Mouse (Mus musculus): ENCODE measurements around the gene Sergef.

Sergef gene

GRCm38 (mm10) chr7:46404756-46405155 is 234.9 kb downstream of the Sergef start:
- DNase-seq (ENCODE audit: low spot score in 2 of 2), result no peak

DNA sequence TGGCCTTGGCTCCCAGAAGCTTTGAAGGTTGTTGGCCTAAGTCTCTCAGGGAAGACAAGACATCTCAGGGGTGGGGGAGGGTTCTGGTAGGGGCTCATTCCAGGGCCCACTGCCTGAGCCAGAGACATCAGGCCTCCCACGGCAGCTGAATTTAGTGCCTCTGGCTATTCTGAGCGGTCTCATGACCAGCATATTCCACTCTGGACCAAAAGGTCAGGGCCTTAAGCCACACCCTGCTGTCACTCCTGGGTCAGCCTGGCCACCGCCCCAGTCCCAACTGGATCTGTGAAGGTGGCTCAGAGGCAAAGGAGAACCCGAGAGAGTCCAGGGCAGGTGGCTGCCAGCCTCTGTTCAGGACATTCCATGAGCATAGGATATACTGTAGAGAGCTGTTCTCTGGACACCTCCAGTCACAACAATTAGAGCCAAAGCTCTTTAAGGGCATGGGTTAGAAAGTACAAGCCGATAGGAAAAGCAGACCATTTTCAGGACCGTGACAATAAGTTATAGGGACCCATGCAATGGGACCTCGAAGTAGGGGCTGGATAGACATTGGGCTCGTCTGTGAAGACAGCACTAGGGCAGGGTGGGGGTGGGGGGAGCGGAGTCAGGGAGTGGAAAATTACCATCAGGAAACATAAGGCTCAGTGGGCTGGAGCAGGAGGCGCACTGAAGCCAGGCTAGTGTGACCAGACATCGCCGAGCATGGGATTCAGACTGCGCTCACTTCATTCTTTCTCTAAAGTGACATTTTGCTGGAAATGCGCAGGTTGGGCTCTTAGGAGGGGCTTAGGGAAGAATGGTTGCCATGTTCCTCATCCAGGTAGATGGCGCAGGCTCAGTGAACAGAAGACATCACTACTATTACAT is 235.8 kb downstream of the Sergef start:
- no peak for DNase-seq (ENCODE audit: low spot score in 2 of 2)

GRCm38 (mm10) chr7:46401371-46402180 is 238.0 kb downstream of the Sergef start:
- DNase-seq (ENCODE audit: low spot score in 2 of 2), result no peak

- no peak for DNase-seq (ENCODE audit: low spot score in 2 of 2)
Observed at GRCm38 (mm10) chr7:46400346-46400745, 239.3 kb downstream of the Sergef start.

- no peak for DNase-seq (ENCODE audit: low spot score in 2 of 2)
Observed at GRCm38 (mm10) chr7:46399676-46400075, 239.9 kb downstream of the Sergef start.

GRCm38 (mm10) chr7:46398612-46399011 is 241.0 kb downstream of the Sergef start:
- DNase-seq (ENCODE audit: low spot score in 2 of 2), result no peak

GRCm38 (mm10) chr7:46397732-46398333 is 241.8 kb downstream of the Sergef start:
- DNase-seq (ENCODE audit: low spot score in 2 of 2), result no peak

DNA sequence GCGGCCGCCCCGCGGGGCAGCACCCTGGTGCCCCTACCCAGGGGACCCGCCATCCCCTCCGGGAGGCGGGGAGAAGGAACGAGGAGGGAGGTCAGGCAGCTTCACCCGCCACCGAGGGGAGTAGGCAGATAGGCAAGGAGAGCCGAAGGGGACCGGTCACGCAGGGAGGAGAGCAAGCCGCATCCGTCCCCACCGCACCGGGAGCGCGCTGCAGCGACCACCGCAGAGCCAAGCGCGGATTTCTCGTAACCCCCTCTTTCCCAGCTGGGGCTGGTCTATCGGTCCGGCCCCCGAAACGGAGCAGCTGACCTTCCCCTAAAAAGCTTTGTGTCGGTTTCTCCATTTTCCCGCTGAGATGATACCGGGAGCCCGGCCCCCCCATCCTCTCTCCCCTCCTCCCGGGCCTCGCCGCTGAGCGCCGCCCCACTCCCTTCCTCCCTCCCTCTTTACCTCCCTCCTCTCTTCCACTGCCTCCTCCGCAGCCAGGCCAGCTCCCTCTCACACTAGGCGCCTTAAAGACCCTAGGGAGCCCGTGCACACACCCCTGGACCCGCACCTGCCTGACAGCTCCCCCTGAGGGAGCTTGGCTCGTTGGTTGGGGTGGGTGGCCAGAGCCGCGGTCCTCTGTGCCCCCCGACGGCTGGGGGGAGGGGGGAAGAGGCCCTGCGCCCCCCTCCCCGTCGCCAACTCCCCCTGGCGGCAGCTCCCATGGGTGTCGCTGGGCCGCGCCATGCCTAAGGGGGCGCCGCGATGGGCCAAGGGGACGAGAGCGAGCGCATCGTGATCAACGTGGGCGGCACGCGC is 242.5 kb downstream of the Sergef start:
- DNase-seq (ENCODE audit: low spot score in 2 of 2), result no peak

- DNase-seq (ENCODE audit: low spot score in 2 of 2), result peak; percentile 54 to 68
Observed at GRCm38 (mm10) chr7:46396231-46396927, 243.2 kb downstream of the Sergef start, which contains the start of gene Kcnc1. Kcnc1 (plus strand) TSS chr7:46396497.

DNA sequence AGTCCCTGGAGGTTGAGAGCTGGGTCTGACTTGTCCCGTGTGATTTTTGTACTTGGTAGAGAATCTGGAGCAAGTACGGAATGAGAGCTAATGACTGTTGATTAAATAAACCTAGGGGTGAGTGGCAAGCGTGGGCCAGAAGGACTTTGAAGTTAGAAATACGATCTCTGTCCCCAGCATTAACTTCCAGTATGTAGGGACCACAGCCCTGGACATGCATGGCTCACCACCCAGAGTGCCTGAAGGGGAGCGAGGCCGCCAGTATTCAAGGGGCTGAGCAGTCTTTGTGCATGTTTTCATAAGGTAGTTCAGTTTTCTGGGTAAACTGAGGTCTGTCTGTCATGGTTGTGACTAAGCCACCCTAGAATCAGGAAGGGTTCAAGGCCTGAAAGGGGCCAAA is 244.0 kb downstream of the Sergef start:
- DNase-seq (ENCODE audit: low spot score in 2 of 2), result no peak

GRCm38 (mm10) chr7:46394933-46395332 is 244.7 kb downstream of the Sergef start:
- no peak for DNase-seq (ENCODE audit: low spot score in 2 of 2)

- no peak for DNase-seq (ENCODE audit: low spot score in 2 of 2)
Observed at GRCm38 (mm10) chr7:46393718-46394511, 245.7 kb downstream of the Sergef start.
